Mouse (Mus musculus): ENCODE data around the gene 6430550D23Rik.

DNA sequence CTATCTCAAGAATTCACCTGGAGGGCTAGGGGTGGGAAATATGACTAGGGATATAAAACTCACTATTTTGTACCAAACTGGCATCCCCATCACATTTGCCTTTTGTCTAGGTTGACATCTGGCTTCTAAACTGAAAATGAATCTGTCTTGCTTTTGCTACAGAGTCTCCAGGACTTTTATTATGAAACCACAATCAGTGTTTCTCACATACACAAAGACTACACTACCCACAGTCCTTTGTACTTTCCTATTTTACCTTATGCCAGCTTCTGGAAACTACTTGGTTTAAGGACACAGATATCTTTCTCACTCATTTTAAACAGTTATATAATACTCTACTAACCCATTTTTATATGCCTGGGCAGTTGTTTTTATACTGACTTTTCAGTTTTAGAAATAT lies 17.7 kb upstream of the 6430550D23Rik start:
- TF ChIP-seq CTCF (IDR thresholded peaks at IDR 0.05; ENCODE audit: low read depth, low read length) (no peak), POLR2A (IDR thresholded peaks at IDR 0.05; ENCODE audit: insufficient read depth, low read length) (no peak)

Data from ES-Bruce4 (cell line).